Mouse (Mus musculus): Measurements from ENCODE around the gene Pnpla2. TPM values are rescaled to one million over a fixed set of nuclear protein-coding genes. Genes with fewer than 3 reads are reported as not detected.

The Pnpla2 gene
- polyA plus RNA-seq, 1 experiment, result 21.3 TPM

- Histone ChIP-seq H3K4me3 (replicated peaks; ENCODE audit: control insufficient read depth, low read depth, low read length) (no peak overlapping the region), H3K4me1 (ENCODE audit: control insufficient read depth, insufficient read depth, low read length) (peaks cover 7% of the 10 kb centered on the region; the same call in 1 of the 2 replicates), H3K27ac (ENCODE audit: control insufficient read depth, insufficient read depth, low read depth, low read length, poor library complexity) (no peak overlapping the region)
- TF ChIP-seq CTCF (IDR thresholded peaks at IDR 0.05; ENCODE audit: control insufficient read depth, insufficient read depth, low read length) (no peak), POLR2A (IDR thresholded peaks at IDR 0.05; ENCODE audit: borderline replicate concordance, control insufficient read depth, low read depth, low read length) (no peak)
Measured at GRCm38 (mm10) chr7:141451928-141452327, 3.1 kb upstream of the Pnpla2 start.

GRCm38 (mm10) chr7:141453636-141454035 lies 1.4 kb upstream of the Pnpla2 start:
- no peak for TF ChIP-seq POLR2A (IDR thresholded peaks at IDR 0.05; ENCODE audit: borderline replicate concordance, control insufficient read depth, low read depth, low read length)
- TF ChIP-seq CTCF (IDR thresholded peaks at IDR 0.05; ENCODE audit: control insufficient read depth, insufficient read depth, low read length), result no peak
- 41% methylated on average over 2 of the region's 2 CpGs for WGBS
- H3K27ac ChIP-seq (ENCODE audit: control insufficient read depth, insufficient read depth, low read depth, low read length, poor library complexity), result no peak overlapping the region
- no peak overlapping the region for H3K4me3 ChIP-seq (replicated peaks; ENCODE audit: control insufficient read depth, low read depth, low read length)
- peaks cover 7% of the 10 kb centered on the region; the same call in 1 of the 2 replicates for H3K4me1 ChIP-seq (ENCODE audit: control insufficient read depth, insufficient read depth, low read length)

- under 1% methylated on average over 23 of the region's 23 CpGs for WGBS
- TF ChIP-seq POLR2A (IDR thresholded peaks at IDR 0.05; ENCODE audit: borderline replicate concordance, control insufficient read depth, low read depth, low read length) (peak; percentile 30; the same call in 1 of the 2 replicates), CTCF (IDR thresholded peaks at IDR 0.05; ENCODE audit: control insufficient read depth, insufficient read depth, low read length) (no peak)
- Histone ChIP-seq H3K4me1 (ENCODE audit: control insufficient read depth, insufficient read depth, low read length) (peaks cover 7% of the 10 kb centered on the region; the same call in 1 of the 2 replicates), H3K4me3 (replicated peaks; ENCODE audit: control insufficient read depth, low read depth, low read length) (peak overlapping the region; percentile 92), H3K27ac (ENCODE audit: control insufficient read depth, insufficient read depth, low read depth, low read length, poor library complexity) (peak overlapping the region; percentile 97)
Measured at GRCm38 (mm10) chr7:141455610-141456314, 764 bp downstream of the Pnpla2 start.

GRCm38 (mm10) chr7:141456739-141457138 lies 1.7 kb downstream of the Pnpla2 start:
- H3K4me1 ChIP-seq (ENCODE audit: control insufficient read depth, insufficient read depth, low read length), result peaks cover 7% of the 10 kb centered on the region; the same call in 1 of the 2 replicates
- WGBS, result 68% methylated on average over 6 of the region's 6 CpGs
- no peak for TF ChIP-seq CTCF (IDR thresholded peaks at IDR 0.05; ENCODE audit: control insufficient read depth, insufficient read depth, low read length)
- TF ChIP-seq POLR2A (IDR thresholded peaks at IDR 0.05; ENCODE audit: borderline replicate concordance, control insufficient read depth, low read depth, low read length), result no peak
- peak overlapping the region; percentile 92 for H3K4me3 ChIP-seq (replicated peaks; ENCODE audit: control insufficient read depth, low read depth, low read length)
- no peak overlapping the region for H3K27ac ChIP-seq (ENCODE audit: control insufficient read depth, insufficient read depth, low read depth, low read length, poor library complexity)

GRCm38 (mm10) chr7:141457236-141457635 lies 2.2 kb downstream of the Pnpla2 start:
- Histone ChIP-seq H3K4me1 (ENCODE audit: control insufficient read depth, insufficient read depth, low read length) (peaks cover 7% of the 10 kb centered on the region; the same call in 1 of the 2 replicates), H3K27ac (ENCODE audit: control insufficient read depth, insufficient read depth, low read depth, low read length, poor library complexity) (no peak overlapping the region), H3K4me3 (replicated peaks; ENCODE audit: control insufficient read depth, low read depth, low read length) (no peak overlapping the region)
- 90% methylated on average over 14 of the region's 14 CpGs for WGBS
- TF ChIP-seq CTCF (IDR thresholded peaks at IDR 0.05; ENCODE audit: control insufficient read depth, insufficient read depth, low read length) (no peak), POLR2A (IDR thresholded peaks at IDR 0.05; ENCODE audit: borderline replicate concordance, control insufficient read depth, low read depth, low read length) (no peak)

- TF ChIP-seq CTCF (IDR thresholded peaks at IDR 0.05; ENCODE audit: control insufficient read depth, insufficient read depth, low read length) (peak; percentile 71), POLR2A (IDR thresholded peaks at IDR 0.05; ENCODE audit: borderline replicate concordance, control insufficient read depth, low read depth, low read length) (no peak)
- no peak overlapping the region for H3K4me3 ChIP-seq (replicated peaks; ENCODE audit: control insufficient read depth, low read depth, low read length)
- 78% methylated on average over 15 of the region's 15 CpGs for WGBS
- H3K4me1 ChIP-seq (ENCODE audit: control insufficient read depth, insufficient read depth, low read length), result peaks cover 7% of the 10 kb centered on the region; the same call in 1 of the 2 replicates
- no peak overlapping the region for H3K27ac ChIP-seq (ENCODE audit: control insufficient read depth, insufficient read depth, low read depth, low read length, poor library complexity)
Measured at GRCm38 (mm10) chr7:141457986-141458660, 3.1 kb downstream of the Pnpla2 start.

GRCm38 (mm10) chr7:141458661-141459060 lies 3.7 kb downstream of the Pnpla2 start:
- peaks cover 7% of the 10 kb centered on the region; the same call in 1 of the 2 replicates for H3K4me1 ChIP-seq (ENCODE audit: control insufficient read depth, insufficient read depth, low read length)
- TF ChIP-seq POLR2A (IDR thresholded peaks at IDR 0.05; ENCODE audit: borderline replicate concordance, control insufficient read depth, low read depth, low read length) (no peak), CTCF (IDR thresholded peaks at IDR 0.05; ENCODE audit: control insufficient read depth, insufficient read depth, low read length) (no peak)
- no peak overlapping the region for H3K27ac ChIP-seq (ENCODE audit: control insufficient read depth, insufficient read depth, low read depth, low read length, poor library complexity)
- WGBS, result 86% methylated on average over 11 of the region's 11 CpGs
- H3K4me3 ChIP-seq (replicated peaks; ENCODE audit: control insufficient read depth, low read depth, low read length), result no peak overlapping the region

GRCm38 (mm10) chr7:141459301-141459711 lies 4.3 kb downstream of the Pnpla2 start:
- TF ChIP-seq POLR2A (IDR thresholded peaks at IDR 0.05; ENCODE audit: borderline replicate concordance, control insufficient read depth, low read depth, low read length), result no peak
- TF ChIP-seq CTCF (IDR thresholded peaks at IDR 0.05; ENCODE audit: control insufficient read depth, insufficient read depth, low read length), result no peak
- Histone ChIP-seq H3K4me1 (ENCODE audit: control insufficient read depth, insufficient read depth, low read length) (peaks cover 7% of the 10 kb centered on the region; the same call in 1 of the 2 replicates), H3K27ac (ENCODE audit: control insufficient read depth, insufficient read depth, low read depth, low read length, poor library complexity) (no peak overlapping the region), H3K4me3 (replicated peaks; ENCODE audit: control insufficient read depth, low read depth, low read length) (no peak overlapping the region)
- 86% methylated on average over 17 of the region's 17 CpGs for WGBS

Data from bone marrow, adult 2 months (tissue).